Mouse (Mus musculus) adrenal gland, postnatal 4 days (tissue): ENCODE measurements around the gene Shank2. TPM values are rescaled to one million over a fixed set of nuclear protein-coding genes. Genes with fewer than 3 reads are reported as not detected.

Experiments
- DNase-seq, 2 experiments: peaks; one replicate each; pipeline ENCODE4 v3.0.0; 2021 to 2022; ENCODE audit warnings: low spot score in 2 of 2, mixed read lengths in 2 of 2
- total RNA-seq, 2 experiments: library from RNA; stranded (reverse); gene quantifications; 2 replicates each; pipeline ENCODE4 v1.2.3; 2021

Shank2 gene
- total RNA-seq, 2 experiments from 2014 or later, result 11.1 to 17.7 TPM

DNA sequence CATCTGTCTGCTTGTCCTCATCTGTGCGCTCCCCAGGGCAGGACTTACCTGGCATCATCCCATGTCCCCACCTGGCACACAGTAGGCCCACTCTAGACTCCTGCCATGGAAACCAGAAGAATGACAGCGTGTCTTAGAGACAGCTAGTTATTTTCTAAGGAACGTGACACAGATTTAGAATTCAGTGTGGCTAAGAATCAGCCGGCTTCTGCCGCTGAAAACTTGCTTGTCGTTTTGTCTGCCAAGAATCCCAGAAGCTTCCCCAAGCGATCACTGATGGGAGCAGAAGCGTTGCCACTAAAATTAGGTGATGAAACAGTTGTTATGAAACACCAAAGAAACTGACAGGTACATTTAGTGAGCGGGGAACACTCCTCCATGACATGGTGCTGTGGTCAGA, 208.8 kb downstream of the Shank2 start:
- DNase-seq, result no peak

DNA sequence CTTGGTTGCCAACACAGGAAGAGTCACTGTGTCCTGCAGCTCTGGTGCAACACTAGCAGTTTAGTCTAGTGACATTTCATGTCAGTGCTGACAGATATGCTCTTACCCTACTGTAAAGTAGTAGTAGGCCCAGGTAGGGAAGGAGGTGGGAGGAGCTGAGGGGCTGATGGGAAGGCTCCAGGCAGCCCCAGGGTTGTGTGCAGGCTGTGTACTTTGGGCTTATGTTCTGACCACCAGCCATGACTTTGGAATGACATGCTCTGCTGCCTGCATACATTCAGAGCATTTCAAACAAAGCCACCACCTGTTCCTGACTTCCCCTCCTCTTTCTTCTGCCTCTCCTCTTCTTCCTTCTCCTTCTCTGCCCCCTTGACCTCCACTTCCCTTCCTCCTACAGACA, 211.0 kb downstream of the Shank2 start:
- DNase-seq, result no peak

DNA sequence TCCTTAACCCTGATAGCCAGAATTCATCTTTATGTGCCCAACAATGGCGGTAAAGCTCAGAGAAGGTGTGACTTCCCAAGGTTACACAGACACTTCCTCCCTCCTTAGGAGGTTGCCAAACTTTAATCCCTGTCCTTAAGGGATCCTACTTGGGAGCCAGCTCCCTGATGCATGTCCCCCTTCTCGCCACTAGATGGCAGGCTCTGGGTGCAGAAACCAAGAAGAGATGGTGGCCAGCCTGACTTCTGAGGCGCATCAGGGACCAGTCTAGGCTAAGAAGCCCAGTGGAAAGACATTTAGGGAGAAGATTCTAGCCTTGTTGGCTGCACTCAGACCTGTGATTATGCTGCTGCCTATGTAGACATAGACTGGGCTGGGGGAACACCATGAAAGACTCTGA, 215.5 kb downstream of the Shank2 start:
- peak; percentile 36 to 38 for DNase-seq

DNA sequence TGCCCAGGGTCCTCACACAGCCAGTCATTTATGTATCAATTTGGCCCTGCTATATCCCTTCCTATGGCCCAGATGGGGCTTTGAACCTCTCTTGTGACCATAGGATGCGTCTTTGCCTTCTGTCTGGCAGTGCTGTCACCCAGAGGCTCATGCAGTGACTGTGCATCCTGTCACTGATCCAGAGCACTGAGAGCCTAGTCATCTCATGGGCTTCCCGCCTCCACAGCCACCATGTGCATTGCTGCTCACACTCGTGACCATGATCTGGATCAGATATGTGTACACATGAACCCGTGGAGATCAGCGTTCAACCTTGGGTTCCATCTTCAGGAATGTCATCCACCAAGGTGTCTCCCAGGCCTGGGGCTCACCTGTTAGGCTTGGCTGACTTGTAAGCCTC, 227.0 kb downstream of the Shank2 start:
- no peak for DNase-seq

DNA sequence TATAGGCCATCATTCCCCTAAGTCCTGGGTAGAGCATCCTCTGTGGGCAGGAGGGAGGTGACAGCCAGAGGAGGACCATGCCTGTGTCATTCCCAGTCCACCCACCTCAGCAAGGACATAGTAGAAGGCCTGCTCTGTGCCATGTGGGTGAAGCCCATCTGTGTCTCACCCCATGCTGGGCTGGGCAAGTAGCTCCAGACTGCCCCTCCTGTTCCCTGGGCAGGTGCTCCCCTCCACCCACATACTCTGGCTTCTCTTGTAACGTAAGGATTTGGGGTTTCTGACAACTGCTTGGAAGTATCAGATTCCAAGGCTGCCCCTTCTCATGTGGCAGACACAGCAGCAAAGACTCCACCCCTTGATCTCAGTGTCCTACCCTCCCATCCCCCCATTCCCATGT, 227.7 kb downstream of the Shank2 start:
- DNase-seq, result no peak

DNA sequence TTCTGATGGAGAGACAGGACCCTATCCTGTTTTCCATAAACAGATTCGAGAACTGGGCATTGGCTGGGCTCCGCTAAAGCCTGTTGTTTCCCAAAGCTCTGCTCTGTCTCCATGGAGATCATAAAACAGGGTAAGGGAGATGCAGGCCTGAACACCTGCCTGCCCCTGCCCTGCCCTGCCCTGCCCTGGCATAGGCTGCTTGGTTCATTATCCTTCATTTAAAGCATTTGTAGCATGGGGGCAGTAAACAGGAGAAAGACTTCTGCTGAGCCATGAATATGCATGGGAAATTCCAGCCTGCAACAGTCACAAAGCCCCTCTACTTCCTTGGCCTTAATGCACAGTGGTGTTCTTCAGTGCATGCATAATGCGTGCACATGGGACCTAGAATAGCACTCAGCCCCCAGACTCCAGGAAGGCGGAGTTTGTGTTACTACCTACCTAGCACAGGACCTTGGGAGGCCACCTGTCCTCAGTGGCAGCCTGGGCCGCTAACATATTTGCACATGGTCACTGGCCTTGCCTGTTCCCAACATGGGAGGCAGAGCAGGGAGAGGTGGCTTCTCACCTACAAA, 230.5 kb downstream of the Shank2 start:
- no peak for DNase-seq

DNA sequence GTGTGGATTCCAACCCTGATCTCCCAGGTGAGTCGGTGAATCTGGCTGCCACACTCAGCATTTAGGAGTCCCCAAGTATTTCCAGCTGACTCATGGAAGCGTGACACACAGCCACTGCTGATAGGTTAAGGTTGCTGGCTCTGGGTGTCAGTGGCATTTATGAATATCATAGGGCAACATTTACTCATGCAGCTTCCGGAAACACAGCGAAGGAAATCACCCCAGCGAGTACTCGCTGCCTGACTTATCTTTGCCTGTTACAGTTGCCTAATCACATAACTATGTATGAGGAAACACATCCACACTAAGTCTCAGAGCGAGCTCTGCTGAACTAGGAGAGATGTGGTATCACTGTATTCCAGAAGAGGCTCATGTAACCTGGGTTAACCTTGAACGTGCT, 231.8 kb downstream of the Shank2 start:
- DNase-seq, result no peak

DNA sequence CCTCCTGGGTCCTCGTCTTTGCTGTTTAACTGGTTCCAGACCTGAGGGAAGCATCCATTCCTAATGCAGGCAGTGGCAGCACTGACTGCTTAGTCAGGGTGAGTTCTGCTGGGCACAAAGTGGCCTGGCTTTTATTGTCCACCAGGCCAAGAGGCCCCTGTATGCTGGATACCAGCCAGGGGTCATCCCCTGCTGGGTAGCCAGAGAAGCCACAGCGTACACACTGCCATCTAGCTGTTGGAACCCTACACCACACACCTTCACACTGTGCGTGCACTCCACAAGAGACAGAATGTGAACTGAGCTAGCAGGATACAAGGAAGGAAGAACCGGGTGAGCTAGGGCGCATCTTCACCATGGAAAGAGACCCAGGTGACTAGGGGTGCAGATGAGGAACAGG, 233.1 kb downstream of the Shank2 start:
- no peak for DNase-seq

DNA sequence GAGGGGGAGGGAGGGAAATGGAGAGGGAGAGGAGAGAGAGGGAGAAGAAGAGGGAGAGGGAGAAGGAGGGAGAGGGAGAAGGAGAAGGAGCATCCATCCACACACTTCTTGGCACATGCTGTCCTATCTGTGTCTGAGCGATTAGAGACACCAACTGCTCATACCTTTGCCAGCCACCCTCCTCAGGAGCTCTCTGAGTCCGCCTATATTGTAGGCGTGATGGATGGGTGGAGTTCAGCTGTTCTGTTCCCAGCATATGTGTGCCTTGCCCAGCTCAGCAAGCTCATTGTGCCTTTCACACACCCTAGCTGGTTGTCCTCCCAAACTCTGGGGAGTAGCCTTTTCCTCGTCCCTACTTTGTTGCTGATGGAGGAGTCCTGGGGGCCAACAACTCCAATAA, 233.8 kb downstream of the Shank2 start:
- no peak for DNase-seq

DNA sequence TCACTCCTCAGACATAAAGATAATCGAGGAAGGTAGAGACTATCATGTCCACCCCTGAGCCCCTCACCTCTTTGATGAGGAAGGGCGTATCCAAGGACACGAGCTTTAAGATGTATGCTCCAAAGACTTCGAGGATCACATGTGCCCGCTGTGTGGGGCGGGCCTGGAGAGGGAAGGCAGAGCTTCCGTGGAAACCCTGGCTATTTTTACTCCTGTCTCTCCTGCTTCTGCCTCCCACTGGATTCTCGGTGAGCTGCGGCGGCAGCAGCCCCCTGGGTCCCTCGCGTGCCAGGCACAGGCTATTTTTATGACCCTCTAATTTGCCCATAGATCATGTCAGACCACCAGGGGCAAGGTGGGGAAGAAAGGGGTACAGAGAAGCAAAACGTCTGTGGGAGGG, 235.1 kb downstream of the Shank2 start:
- no peak for DNase-seq

DNA sequence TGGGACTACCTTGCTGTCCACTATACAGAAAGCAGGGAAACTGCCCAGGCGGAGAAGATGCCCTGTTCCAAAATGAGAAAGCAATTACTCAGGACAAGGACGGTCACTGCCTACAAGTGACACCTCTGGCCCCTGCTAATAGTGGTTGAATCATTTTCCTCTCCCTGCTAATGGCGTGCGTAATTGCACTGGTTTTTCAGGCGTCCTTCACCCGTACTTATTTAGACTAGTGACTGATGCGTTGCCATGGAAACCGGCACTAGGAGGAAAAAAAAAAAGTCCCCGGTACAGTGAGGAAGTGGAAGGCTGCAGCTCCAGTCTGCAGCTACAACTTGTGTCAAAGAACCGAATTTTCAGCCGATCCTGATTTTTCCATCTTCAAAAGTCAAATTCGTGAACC, 236.7 kb downstream of the Shank2 start:
- DNase-seq, result peak in 1 of 2 experiments; percentile 12

DNA sequence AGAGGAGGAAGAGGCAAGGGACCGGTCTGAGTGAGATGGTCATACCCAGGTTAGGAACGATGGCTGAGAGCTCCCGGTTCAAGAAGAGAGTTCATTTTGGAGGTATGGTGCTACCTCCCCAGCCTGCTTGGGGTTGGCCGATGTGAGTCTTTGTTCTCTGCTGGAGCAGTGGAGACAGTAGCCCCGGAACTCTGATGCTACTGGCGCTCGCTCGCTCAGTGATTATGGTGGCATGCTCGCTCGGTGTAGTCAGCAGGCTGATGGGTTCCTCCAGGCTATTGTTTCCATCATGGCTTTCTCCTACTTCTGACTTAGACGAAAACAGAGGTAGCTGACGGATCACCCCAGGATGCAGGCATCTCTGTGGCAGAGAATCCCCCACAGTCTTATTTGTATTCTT, 237.3 kb downstream of the Shank2 start:
- DNase-seq, result no peak

DNA sequence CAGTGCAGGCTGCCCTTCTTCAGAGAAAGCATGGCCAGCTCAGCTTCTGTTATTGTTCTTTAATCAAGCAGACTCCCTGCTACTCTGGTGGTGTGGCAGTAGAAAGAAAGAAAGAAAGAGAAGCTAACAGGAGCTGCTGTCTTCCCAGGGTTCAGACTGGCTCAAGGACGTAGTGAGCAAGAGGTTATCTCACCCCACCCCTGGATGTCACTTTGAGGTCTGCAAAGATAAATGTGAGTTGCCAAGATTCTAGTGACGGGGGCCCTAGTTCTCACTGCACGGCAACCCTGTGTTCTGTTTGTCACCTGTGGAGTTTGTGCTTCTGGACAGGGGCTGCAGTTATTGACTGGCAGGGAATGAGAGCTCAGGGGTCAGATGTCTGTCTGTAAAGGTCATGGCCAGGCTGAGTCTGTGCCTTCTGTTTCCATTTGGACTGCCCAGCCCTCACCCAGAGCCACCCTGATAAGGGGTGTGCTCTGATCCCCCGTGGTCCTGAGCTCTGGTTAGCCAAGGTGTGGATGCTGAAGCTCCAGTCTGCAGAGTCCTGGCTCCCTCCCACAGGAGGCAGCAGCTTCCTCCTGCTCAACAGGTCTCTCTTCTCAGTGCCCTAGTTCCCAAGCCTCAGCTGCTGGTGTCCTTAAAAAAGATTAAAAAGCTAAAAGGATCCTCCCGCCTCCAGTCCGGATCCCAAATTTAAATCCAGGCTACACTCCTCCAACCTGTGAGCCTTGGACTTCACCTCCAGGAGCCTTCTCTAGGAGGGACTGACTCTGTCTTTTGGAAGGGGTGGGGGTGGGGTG, 238.0 kb downstream of the Shank2 start:
- DNase-seq, result no peak

DNA sequence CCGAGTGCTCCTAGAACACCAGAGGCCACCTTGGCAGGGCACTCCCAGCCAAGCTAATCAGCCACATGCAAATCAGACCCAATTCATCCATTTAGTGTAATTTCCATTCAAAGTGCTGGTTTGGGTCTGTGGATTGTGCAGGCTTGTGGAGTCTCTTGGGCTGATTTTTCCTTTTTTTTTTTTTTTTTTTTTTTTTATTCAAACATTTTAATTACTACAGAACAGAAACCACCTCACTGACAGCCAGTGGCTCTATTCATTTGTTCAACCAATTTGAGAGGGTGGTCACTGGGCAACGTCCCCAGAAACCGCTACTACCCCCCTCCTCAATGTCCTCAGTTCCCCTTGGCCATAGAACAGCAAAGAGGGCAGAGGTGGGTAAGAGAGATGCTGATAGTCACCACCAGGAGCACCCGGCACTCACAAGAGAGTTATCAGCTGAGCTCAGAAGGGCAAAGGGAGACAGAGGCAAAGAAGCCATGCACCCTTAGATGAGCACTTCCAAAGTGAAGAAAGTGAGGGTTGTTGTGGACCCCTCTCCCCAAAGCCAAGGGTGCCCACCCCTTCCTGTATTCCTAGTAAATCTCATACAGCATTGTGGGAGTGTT, 239.1 kb downstream of the Shank2 start:
- DNase-seq, result no peak

DNA sequence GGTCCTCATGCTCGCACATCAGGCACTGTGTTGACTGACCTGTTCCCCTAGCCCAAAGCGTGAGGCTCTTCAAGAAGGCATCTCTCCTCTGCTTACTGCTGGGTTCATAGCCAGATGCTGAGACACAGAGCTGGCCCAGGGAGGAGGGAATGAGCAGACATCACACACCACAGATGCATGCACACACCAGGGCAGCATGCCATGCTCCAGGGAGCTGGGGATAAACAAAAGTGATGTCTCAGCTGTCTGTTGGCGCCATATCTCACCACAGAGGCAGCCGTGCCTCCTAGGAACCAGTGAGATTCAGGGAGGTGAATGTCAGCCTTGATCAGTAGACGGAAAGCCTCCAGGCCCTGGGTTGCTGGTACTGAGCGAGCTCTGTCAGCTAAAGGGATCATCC, 242.5 kb downstream of the Shank2 start:
- no peak for DNase-seq

DNA sequence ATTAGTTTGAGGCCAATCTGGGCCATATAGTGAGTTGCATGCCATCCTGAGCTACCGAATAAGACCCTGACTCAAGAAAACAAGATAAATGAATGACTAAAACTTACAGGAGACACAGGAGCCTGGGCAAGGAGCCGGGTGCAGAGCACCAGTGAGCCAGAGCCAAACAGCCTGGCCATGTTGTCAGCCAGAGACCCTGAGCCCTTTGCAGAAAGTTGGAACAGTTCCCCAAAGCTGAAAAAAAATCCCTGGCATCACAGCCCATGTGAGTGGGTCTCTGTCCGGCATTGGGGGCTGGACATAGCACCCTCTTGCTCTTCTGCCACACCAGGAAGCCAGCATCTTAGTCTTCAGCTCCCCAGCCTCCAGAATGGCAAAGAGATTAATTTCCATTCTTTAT, 244.5 kb downstream of the Shank2 start:
- no peak for DNase-seq

DNA sequence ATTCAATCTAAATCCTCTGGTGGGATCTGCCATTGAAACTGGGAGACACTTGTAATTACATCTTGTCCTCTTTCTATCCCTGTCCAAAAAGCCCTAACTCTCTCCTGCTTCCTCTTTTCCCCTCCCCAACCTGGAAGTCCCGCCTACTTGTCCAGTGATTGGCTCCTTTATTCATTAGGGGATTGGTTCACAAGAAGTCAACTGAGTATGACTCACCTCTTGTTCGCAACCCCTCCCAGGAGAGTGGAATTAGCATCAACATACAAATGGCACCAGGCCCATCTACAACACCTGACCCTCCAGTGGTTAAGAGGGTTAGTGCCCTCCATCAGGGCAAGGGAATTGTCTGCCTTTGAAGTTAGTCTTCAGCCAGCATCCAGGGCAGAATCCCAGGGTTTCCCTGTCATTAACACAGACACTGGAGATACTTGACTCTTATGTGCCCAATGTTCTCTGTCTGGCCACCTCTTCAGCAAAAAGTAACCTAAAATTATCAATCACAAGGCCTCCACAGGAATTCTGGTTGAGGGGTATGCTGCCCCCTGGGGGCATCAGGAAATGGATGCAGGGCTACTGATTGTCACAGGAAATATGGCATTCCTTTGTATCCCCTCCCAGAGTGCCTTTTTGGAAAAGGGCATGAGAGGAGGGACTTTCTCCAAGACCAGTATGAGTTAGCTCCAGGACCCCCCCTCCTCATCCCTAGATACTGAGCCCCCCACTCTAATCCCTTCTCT, 247.1 kb downstream of the Shank2 start:
- DNase-seq, result no peak

DNA sequence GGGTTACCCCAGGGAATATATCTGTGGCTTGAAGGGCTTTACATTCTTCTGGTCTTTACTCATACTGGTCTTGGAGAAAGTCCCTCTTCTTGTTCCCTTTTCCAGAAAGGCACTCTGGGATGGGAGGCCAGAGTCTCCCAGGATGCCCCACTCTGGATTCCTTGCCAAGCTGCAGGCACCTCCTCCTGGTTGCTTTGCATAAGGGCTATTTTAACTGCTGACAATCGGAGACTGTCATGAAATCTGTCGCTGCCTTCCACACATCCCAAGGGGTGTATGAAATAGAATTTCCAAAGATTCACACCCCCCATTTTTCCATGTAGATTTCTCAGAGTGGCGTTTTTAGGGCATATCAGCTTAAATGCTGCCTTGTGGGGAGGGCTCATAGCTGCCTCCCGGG, 249.1 kb downstream of the Shank2 start:
- DNase-seq, result no peak

DNA sequence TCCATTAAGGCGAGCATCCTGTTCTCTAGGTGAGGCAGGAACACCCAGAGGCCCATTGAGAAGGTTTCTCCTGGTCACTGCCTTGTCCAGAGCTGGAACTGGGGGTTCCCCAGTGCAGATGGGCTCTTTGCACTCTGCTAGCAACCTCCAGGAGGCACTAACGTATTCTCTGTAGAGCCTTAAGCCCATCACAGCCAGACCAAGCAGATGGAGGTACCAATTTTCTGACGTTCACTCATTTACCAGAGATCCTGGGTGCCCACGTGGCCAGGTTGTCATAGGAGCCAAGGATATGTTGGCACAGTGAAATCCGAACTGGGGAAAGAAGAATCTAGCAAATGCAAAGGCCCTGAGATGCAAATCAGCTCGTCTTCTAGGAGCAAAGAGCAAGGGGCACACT, 249.5 kb downstream of the Shank2 start:
- no peak for DNase-seq

DNA sequence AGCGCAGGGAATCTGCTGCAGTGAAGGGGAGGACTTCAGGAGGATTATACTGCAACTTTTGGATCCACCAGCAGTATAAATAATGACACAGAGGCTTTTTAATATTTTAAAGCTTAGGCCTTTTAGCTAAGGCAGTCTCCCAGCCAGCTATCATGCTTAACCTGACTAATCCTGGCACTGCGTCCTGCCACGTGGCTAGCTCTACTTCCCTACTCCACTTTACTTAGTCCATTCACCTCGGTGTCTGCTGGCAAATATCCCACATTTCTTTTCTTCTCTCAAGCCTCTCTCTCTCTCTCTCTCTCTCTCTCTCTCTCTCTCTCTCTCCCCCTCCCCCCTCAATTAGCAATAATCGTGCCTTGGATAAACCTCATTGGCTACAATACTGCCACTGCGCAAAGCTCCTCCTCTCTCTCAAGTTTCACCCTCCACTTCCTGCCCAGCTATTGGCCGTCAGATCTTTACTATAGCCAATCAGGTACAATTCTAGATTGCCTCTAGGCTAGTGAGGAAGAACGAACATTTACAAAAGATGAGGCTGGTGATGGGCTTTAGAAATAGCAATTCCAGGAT, 253.0 kb downstream of the Shank2 start:
- DNase-seq, result no peak

DNA sequence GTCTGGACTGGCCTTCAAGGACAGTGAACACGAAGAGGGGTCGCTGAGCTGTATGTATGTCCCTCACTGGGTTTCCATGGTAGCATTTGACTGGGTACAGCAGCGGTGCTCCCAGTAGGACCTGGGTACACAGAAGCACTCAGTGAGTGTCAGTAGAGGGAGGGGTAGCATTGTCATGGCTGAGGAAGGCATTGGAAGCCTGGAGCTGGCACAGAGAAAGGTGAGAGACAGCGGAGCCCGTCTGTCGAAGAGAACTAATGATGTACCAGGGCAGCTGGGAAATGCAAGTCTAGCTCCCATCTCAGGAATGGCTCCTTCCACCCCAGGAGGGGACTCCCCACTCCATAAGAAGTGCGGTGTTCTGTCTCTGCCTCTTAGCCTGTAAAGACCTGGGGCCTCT, 256.1 kb downstream of the Shank2 start:
- DNase-seq, result no peak

DNA sequence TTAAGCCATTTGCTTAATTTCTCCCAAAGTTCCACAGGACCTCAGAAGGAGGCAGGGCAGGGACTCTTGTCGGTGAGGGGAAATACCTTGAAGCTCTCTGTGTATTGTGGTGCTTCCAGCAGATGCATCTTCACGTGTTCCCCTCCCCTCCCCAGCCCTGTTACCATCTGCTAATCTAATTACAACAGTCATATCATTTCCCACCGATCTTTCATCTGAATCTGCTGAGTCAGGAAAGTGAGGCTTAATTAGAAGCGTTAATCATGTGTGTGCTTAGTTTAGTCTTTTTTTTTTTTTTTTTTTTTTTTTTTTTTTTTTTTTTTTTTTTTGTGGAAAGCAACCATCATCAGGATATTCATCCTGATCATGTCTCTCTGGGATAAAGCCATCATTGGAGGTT, 256.6 kb downstream of the Shank2 start:
- no peak for DNase-seq
